Mouse (Mus musculus) kidney, embryonic 15.5 days (tissue): ENCODE results near the gene Abca17. TPM values are rescaled to one million over a fixed set of nuclear protein-coding genes. Genes with fewer than 3 reads are reported as not detected.

Experiments used
- ATAC-seq: fragments of 200-750 bp; cut with Nextera tagmentation; replicated peaks from 2 replicates; pipeline ENCODE4 v1.8.0; 2017; ENCODE audit warnings: moderate TSS enrichment; ENCODE audit not compliant: low FRiP score
- H3K27ac ChIP-seq: fragments of 300-500 bp; sonication (generic); 2 replicates; pipeline ENCODE4 v1.5.1; 2015; ENCODE audit warnings: mild to moderate bottlenecking, inconsistent platforms
- H3K27me3 ChIP-seq: fragments of 300-500 bp; sonication (generic); 2 replicates; pipeline ENCODE4 v1.6.1; 2015; ENCODE audit warnings: inconsistent platforms
- H3K36me3 ChIP-seq: fragments of 300-500 bp; sonication (generic); 2 replicates; pipeline ENCODE4 v1.6.1; 2015; ENCODE audit warnings: inconsistent platforms
- H3K4me1 ChIP-seq: fragments of 300-500 bp; sonication (generic); 2 replicates; pipeline ENCODE4 v1.6.1; 2015; ENCODE audit warnings: inconsistent platforms
- H3K4me2 ChIP-seq: fragments of 300-500 bp; sonication (generic); 2 replicates; pipeline ENCODE4 v1.6.1; 2015; ENCODE audit warnings: moderate library complexity, mild to moderate bottlenecking, inconsistent platforms
- H3K4me3 ChIP-seq: fragments of 300-500 bp; sonication (generic); replicated peaks from 2 replicates; pipeline ENCODE4 v1.5.1; 2015; ENCODE audit warnings: mild to moderate bottlenecking, inconsistent platforms
- H3K9ac ChIP-seq: fragments of 300-500 bp; sonication (generic); 2 replicates; pipeline ENCODE4 v1.6.1; 2015; ENCODE audit warnings: mild to moderate bottlenecking, inconsistent platforms
- H3K9me3 ChIP-seq: fragments of 300-500 bp; sonication (generic); replicated peaks from 2 replicates; pipeline ENCODE4 v1.6.1; 2016; ENCODE audit warnings: inconsistent platforms
- WGBS: fragments of 180-500 bp; shearing (Covaris S2); methylation state at CpG from one replicate; pipeline ENCODE4 v1.1.7; 2015; ENCODE audit warnings: mixed read lengths; 5-methylcytosine and 5-hydroxymethylcytosine counted together
- polyA plus RNA-seq: library from polyadenylated mRNA; unstranded; fragments of >200 nt; fragmentation: Nextera tagmentation; extraction: Ambion mirVana; gene quantifications from 2 replicates; pipeline ENCODE4 v1.2.1, GENCODE M21; 2015

The Abca17 gene
- polyA plus RNA-seq, 1 experiment from 2014 or later: 0.27 TPM

GRCm38 (mm10) chr17:24327656-24328055, 23.2 kb downstream of the Abca17 start:
- WGBS: 80% methylated on average over 7 of the region's 7 CpGs
- Histone ChIP-seq H3K4me2 (no peak overlapping the region), H3K4me3 (no peak overlapping the region), H3K36me3 (no peaks in the 10 kb centered on the region), H3K9ac (no peak overlapping the region), H3K4me1 (no peaks in the 10 kb centered on the region), H3K27me3 (no peaks in the 10 kb centered on the region), H3K9me3 (no peaks in the 10 kb centered on the region), H3K27ac (no peak overlapping the region)
- ATAC-seq: no peak

- Histone ChIP-seq H3K36me3 (no peaks in the 10 kb centered on the region), H3K4me1 (no peaks in the 10 kb centered on the region), H3K27me3 (no peaks in the 10 kb centered on the region), H3K27ac (no peak overlapping the region), H3K9ac (no peak overlapping the region), H3K9me3 (peaks cover 7% of the 10 kb centered on the region; the same call in 1 of the 2 replicates), H3K4me3 (no peak overlapping the region), H3K4me2 (no peak overlapping the region)
- WGBS: 88% methylated on average over 10 of the region's 10 CpGs
- no peak for ATAC-seq
Measured at GRCm38 (mm10) chr17:24325051-24325450, 25.8 kb downstream of the Abca17 start.

DNA sequence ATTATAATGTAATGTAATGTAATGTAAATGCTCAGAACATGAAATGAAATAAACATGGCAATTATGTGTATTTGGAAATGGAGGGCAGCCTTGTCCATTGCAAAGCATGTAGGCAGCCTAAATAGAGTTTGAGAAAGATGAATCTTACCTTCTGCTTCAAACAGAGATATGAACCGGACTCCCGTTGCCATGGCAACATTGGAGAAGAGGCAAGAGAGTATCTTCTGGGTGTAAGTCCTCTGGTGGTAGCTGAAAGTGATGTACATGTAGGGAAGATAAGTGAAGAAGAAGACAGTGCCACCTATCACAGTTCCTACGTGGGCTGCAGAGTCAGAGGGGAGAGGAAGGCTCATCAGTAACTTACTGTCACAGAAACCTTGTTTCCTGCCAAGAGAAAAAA, 30.0 kb downstream of the Abca17 start:
- WGBS: 84% methylated on average over 3 of the region's 3 CpGs
- H3K4me3 ChIP-seq: no peak overlapping the region
- H3K27ac ChIP-seq: no peak overlapping the region

GRCm38 (mm10) chr17:24307500-24307899, 43.4 kb downstream of the Abca17 start:
- no peak overlapping the region for H3K4me2 ChIP-seq
- H3K9me3 ChIP-seq: no peaks in the 10 kb centered on the region
- 42% methylated on average over 4 of the region's 4 CpGs for WGBS
- no peak overlapping the region for H3K9ac ChIP-seq
- H3K4me1 ChIP-seq: no peaks in the 10 kb centered on the region
- H3K27ac ChIP-seq: no peak overlapping the region
- no peaks in the 10 kb centered on the region for H3K36me3 ChIP-seq
- no peaks in the 10 kb centered on the region for H3K27me3 ChIP-seq
- H3K4me3 ChIP-seq: no peak overlapping the region
- no peak for ATAC-seq

More for the DNA sequence above, 30.0 kb downstream of the Abca17 start:
- H3K9me3 ChIP-seq: peaks cover 7% of the 10 kb centered on the region; the same call in 1 of the 2 replicates
- ATAC-seq: no peak
- no peaks in the 10 kb centered on the region for H3K4me1 ChIP-seq
- H3K9ac ChIP-seq: no peak overlapping the region
- no peak overlapping the region for H3K4me2 ChIP-seq
- no peaks in the 10 kb centered on the region for H3K36me3 ChIP-seq
- H3K27me3 ChIP-seq: no peaks in the 10 kb centered on the region

DNA sequence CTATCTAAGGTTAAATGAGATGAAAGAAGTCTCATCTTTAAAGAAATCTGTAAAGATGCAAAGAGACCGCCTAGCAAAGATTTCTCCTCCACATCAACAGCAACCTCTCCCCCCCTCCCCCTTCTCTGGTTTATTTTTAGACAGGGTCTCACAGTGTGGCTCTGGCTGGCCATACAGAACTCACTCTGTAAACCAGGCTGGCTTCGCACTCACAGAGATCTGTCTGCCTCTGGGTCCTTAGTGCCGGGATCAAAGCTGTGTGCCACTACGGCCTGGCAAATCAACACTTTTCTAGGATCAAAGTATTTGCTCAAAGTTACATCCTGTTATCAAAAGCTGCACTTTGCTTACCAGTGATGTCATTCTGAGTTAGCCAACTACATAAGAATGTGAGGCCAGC, 50.2 kb downstream of the Abca17 start:
- H3K4me2 ChIP-seq: no peak overlapping the region
- WGBS: 64% methylated on average over 4 of the region's 4 CpGs
- no peak overlapping the region for H3K9ac ChIP-seq
- no peaks in the 10 kb centered on the region for H3K9me3 ChIP-seq
- no peak overlapping the region for H3K27ac ChIP-seq
- no peak for ATAC-seq
- H3K27me3 ChIP-seq: no peaks in the 10 kb centered on the region
- no peaks in the 10 kb centered on the region for H3K4me1 ChIP-seq
- no peak overlapping the region for H3K4me3 ChIP-seq
- H3K36me3 ChIP-seq: no peaks in the 10 kb centered on the region

GRCm38 (mm10) chr17:24289338-24289737, 61.5 kb downstream of the Abca17 start:
- WGBS: 79% methylated on average over 5 of the region's 5 CpGs
- no peak overlapping the region for H3K4me2 ChIP-seq
- no peak overlapping the region for H3K4me3 ChIP-seq
- no peak overlapping the region for H3K27ac ChIP-seq
- H3K9me3 ChIP-seq: no peaks in the 10 kb centered on the region
- H3K36me3 ChIP-seq: no peaks in the 10 kb centered on the region
- ATAC-seq: no peak
- no peaks in the 10 kb centered on the region for H3K4me1 ChIP-seq
- H3K9ac ChIP-seq: no peak overlapping the region
- H3K27me3 ChIP-seq: no peaks in the 10 kb centered on the region

DNA sequence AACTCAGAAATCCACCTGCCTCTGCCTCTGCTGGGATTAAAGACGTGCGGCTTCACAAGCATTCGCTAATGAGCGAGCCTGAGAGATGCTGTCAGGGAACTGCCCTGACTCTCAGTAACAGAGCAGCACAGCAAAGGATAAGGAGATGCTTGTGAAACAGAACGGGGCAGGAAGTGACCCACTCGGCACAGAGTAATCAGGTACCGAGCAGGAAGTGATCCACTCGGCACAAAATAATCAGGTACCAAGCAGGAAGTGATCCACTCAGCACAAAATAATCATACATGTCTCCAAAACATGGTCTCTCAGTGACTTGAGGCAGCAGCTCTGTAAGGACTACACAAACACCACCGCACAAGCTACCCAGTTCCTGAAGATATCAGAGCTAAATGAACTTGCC, 62.4 kb downstream of the Abca17 start:
- no peak overlapping the region for H3K4me2 ChIP-seq
- no peak overlapping the region for H3K4me3 ChIP-seq
- no peak overlapping the region for H3K27ac ChIP-seq
- ATAC-seq: no peak
- no peaks in the 10 kb centered on the region for H3K36me3 ChIP-seq
- H3K9me3 ChIP-seq: no peaks in the 10 kb centered on the region
- 84% methylated on average over 9 of the region's 9 CpGs for WGBS
- H3K9ac ChIP-seq: no peak overlapping the region
- no peaks in the 10 kb centered on the region for H3K27me3 ChIP-seq
- H3K4me1 ChIP-seq: no peaks in the 10 kb centered on the region

DNA sequence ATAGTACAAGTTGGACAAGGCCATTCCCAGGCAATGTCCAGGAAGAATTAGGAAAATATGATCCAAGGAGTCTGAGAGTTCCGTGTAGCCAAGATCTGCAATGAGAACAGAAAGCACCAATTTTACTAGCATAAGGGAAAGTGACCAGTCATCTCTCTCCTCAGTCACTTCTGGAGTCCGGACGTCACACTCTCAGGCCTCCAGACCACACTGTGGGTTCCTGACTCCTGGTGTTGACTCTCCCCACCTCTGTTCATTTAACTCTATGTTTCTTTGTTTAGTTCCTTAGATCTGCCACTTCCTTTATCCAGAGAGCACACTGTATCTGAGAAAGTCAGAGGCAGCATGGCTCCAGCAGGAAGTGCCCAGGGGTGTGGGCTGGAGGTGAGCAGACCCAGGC, 65.2 kb downstream of the Abca17 start:
- no peak for ATAC-seq

GRCm38 (mm10) chr17:24283266-24283818, 67.5 kb downstream of the Abca17 start:
- H3K9me3 ChIP-seq: no peaks in the 10 kb centered on the region
- ATAC-seq: no peak
- no peak overlapping the region for H3K4me2 ChIP-seq
- H3K27me3 ChIP-seq: no peaks in the 10 kb centered on the region
- H3K4me3 ChIP-seq: no peak overlapping the region
- 65% methylated on average over 9 of the region's 9 CpGs for WGBS
- H3K9ac ChIP-seq: no peak overlapping the region
- no peaks in the 10 kb centered on the region for H3K4me1 ChIP-seq
- no peak overlapping the region for H3K27ac ChIP-seq
- no peaks in the 10 kb centered on the region for H3K36me3 ChIP-seq

More for the DNA sequence above, 65.2 kb downstream of the Abca17 start:
- no peaks in the 10 kb centered on the region for H3K9me3 ChIP-seq
- no peaks in the 10 kb centered on the region for H3K4me1 ChIP-seq
- no peaks in the 10 kb centered on the region for H3K27me3 ChIP-seq
- no peak overlapping the region for H3K4me2 ChIP-seq
- no peak overlapping the region for H3K9ac ChIP-seq
- H3K4me3 ChIP-seq: no peak overlapping the region
- H3K27ac ChIP-seq: no peak overlapping the region
- H3K36me3 ChIP-seq: no peaks in the 10 kb centered on the region
- WGBS: 65% methylated on average over 3 of the region's 3 CpGs

GRCm38 (mm10) chr17:24282637-24283036, 68.2 kb downstream of the Abca17 start:
- no peaks in the 10 kb centered on the region for H3K27me3 ChIP-seq
- no peaks in the 10 kb centered on the region for H3K36me3 ChIP-seq
- no peak for ATAC-seq
- H3K9me3 ChIP-seq: no peaks in the 10 kb centered on the region
- no peak overlapping the region for H3K9ac ChIP-seq
- H3K4me3 ChIP-seq: no peak overlapping the region
- H3K4me1 ChIP-seq: no peaks in the 10 kb centered on the region
- no peak overlapping the region for H3K4me2 ChIP-seq
- no peak overlapping the region for H3K27ac ChIP-seq
- WGBS: 73% methylated on average over 4 of the region's 4 CpGs

- Histone ChIP-seq H3K9me3 (no peaks in the 10 kb centered on the region; the same call in 1 of the 2 replicates), H3K4me3 (no peak overlapping the region), H3K4me1 (no peaks in the 10 kb centered on the region), H3K27ac (no peak overlapping the region), H3K4me2 (no peak overlapping the region), H3K9ac (no peak overlapping the region), H3K27me3 (no peaks in the 10 kb centered on the region), H3K36me3 (no peaks in the 10 kb centered on the region)
- WGBS: 83% methylated on average over 4 of the region's 4 CpGs
- no peak for ATAC-seq
Measured at GRCm38 (mm10) chr17:24279907-24280306, 71.0 kb downstream of the Abca17 start.

DNA sequence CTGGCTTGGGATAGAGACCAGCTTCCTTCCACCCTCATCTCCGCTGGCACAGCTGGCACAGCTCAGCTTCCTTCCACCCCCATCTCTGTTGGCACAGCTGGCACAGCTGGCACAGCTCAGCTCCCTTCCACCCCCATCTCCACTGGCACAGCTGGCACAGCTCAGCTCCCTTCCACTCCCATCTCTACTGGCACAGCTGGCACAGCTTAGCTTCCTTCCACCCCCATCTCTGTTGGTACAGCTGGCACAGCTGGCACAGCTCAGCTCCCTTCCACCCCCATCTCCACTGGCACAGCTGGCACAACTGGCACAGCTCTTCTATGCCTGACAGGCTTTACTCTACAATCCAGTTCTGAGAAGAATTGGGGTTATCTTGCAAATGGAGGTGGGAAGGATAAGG, 83.7 kb downstream of the Abca17 start:
- 0 out of 2 replicates have a peak, but pooled peaks cover 5% of the 10 kb centered on the region for H3K9me3 ChIP-seq

GRCm38 (mm10) chr17:24264766-24265165, 86.1 kb downstream of the Abca17 start:
- 78% methylated on average over 2 of the region's 2 CpGs for WGBS
- ATAC-seq: no peak

More for the DNA sequence above, 83.7 kb downstream of the Abca17 start:
- Histone ChIP-seq H3K9ac (no peak overlapping the region), H3K27me3 (no peaks in the 10 kb centered on the region), H3K4me3 (no peak overlapping the region), H3K27ac (no peak overlapping the region), H3K4me1 (no peaks in the 10 kb centered on the region), H3K4me2 (no peak overlapping the region), H3K36me3 (no peaks in the 10 kb centered on the region)
- 93% methylated on average over 1 of the region's 1 CpGs for WGBS
- no peak for ATAC-seq

More at GRCm38 (mm10) chr17:24264766-24265165, 86.1 kb downstream of the Abca17 start:
- H3K4me1 ChIP-seq: no peaks in the 10 kb centered on the region
- H3K36me3 ChIP-seq: no peaks in the 10 kb centered on the region
- H3K9me3 ChIP-seq: 0 out of 2 replicates have a peak, but pooled peaks cover 5% of the 10 kb centered on the region
- no peak overlapping the region for H3K4me3 ChIP-seq
- no peak overlapping the region for H3K9ac ChIP-seq
- H3K27ac ChIP-seq: no peak overlapping the region
- no peak overlapping the region for H3K4me2 ChIP-seq
- no peaks in the 10 kb centered on the region for H3K27me3 ChIP-seq
